Mouse (Mus musculus): Measurements from ENCODE around the gene Dnph1. TPM values are rescaled to one million over a fixed set of nuclear protein-coding genes. Genes with fewer than 3 reads are reported as not detected.
A peak's percentile ranks its signal among the peaks of the same experiment; 100 is the strongest.

The Dnph1 gene
- 1 to 10 TPM; 2.1 to 2.4 TPM for total RNA-seq (2021)
- long read RNA-seq, experiment 1, partial matches to known transcripts = 0 of 3 reads
- long read RNA-seq, experiment 1, other reads (novel, unspliced or antisense) = 1 of 3 reads
- long read RNA-seq, experiment 2, partial matches to known transcripts = 0 of 2 reads
- long read RNA-seq, experiment 2, other reads (novel, unspliced or antisense) = 0 of 2 reads

DNA sequence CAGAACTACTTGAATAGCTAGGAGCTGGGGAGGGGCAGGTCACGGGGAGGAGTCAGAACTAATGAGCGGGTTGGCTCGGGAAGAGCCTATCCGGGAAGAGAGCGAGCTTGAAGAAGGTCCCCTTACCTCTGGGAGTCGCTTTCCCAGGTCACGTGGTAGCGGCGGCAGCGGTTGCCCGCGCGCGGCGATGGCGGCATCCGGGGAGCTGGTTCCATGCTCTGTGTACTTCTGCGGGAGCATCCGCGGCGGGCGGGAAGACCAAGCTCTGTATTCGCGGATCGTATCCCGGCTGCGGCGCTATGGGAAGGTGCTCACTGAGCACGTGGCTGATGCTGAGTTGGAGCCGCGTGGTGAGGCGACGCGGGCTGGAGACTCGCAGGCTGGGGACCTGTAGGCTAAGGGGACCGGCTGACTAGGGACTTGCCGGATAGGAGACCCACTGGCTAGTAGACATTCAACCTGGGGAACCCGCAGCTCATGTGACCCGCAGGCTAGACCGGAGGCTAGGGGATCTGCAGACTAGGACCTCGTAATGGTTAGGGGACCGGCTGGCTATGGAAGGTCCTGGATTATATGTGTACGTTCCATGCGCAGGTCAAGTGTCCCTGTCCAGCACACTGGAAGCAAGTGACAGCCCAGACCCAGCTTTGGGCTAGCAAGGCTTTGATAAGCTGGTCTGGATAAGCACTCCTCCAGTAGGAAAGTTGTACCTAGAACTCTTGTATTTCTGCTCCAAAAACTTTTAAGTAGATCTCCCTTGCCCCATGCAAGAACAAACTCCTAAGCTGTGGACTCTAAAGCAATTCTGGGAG is at the start of gene Dnph1:
Gene Dnph1 (plus strand): TSS at position 89 of the 812 bp plus-strand sequence.
- intact Hi-C loops (cut with DNase I) = no loop called here
- peak; percentile 59 to 68 for DNase-seq

- no peak for DNase-seq
- intact Hi-C loops (cut with DNase I) = loop anchor here (5.0 kb wide), 1 partner anchor 40 kb away; no protein-coding TSS in a partner anchor
These were observed 43.8 kb upstream of the Dnph1 start for GRCm38 (mm10) chr17:46452683-46453082.

- DNase-seq = no peak
- intact Hi-C loops (cut with DNase I) = loop anchor here (5.0 kb wide), 1 partner anchor 39 kb away; no protein-coding TSS in a partner anchor
These were observed 43.1 kb upstream of the Dnph1 start for GRCm38 (mm10) chr17:46453302-46453948.

GRCm38 (mm10) chr17:46453970-46454411 is 42.5 kb upstream of the Dnph1 start:
- intact Hi-C loops (cut with DNase I) = loop anchor here (5.0 kb wide), 1 partner anchor 38 kb away; no protein-coding TSS in a partner anchor
- DNase-seq = no peak

- no peak for DNase-seq
These were observed 42.0 kb upstream of the Dnph1 start for GRCm38 (mm10) chr17:46454539-46454938.

GRCm38 (mm10) chr17:46455110-46455691 is 41.3 kb upstream of the Dnph1 start:
- peak; percentile 42 to 45 for DNase-seq
- intact Hi-C loops (cut with DNase I) = no loop called here

More at GRCm38 (mm10) chr17:46454539-46454938, 42.0 kb upstream of the Dnph1 start:
- intact Hi-C loops (cut with DNase I) = loop anchor here (5.0 kb wide), 1 partner anchor 38 kb away; no protein-coding TSS in a partner anchor

DNA sequence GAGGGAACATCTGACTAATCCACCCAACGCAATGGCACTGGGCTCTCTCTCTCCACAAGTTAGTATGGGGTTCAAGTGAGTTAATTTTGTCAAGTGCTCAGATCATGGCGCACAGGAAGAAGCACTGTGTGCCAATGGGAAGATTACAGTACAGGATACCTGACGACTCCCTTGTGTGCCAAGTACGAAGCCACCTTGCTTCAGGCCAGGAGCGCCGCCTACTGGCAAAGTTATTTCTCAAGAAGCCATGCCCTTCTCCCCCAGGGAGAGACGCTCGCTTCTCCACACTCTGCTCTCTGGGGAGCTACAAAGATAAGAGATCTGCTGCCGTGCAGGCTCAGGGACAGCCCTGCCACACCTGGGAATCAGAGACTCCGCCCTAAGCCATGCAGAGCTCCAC is 38.7 kb upstream of the Dnph1 start:
- peak in 1 of 2 experiments; percentile 49 for DNase-seq
- intact Hi-C loops (cut with DNase I) = no loop called here

DNA sequence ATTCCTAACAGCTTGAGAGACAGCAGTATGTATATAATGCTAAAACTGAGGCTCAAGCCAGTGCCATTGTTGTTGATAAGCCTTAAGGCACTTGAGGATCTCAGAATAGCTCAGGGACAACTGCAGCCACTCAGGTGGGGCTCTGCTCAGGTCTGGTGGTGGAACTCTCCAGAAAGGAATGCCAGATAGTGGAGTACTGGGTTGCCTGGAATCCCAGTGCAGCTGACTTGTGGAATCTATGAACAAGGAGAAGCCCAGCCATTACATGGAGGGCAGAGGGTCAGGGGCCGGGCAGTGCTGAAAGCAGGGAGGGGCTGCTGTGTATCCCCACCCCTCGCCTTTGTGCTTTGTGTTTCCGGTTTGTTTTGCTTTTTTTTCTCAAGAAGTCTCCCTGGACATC is 38.1 kb upstream of the Dnph1 start:
- DNase-seq = peak in 1 of 2 experiments; percentile 39
- intact Hi-C loops (cut with DNase I) = no loop called here

DNA sequence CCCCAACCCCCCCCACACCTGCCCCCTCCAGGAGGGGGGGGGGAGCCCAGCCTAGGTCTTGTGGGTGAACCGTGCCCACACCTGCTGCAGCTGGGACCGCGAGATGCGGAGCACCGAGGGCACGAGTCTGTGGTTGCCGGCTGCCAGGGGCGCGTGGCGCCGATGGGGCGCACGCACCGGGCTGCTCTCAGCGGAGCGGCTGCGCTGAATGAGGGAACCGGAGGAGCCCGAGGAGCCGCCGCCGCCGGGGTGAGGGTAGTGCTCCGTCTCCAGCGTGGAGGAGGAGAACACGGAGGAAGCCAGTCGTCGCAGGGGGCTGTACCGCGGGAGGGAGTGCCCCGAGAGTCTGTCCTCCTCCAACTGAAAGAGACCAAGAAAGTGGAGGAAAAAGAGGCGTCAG is 35.8 kb upstream of the Dnph1 start:
- intact Hi-C loops (cut with DNase I) = no loop called here

DNA sequence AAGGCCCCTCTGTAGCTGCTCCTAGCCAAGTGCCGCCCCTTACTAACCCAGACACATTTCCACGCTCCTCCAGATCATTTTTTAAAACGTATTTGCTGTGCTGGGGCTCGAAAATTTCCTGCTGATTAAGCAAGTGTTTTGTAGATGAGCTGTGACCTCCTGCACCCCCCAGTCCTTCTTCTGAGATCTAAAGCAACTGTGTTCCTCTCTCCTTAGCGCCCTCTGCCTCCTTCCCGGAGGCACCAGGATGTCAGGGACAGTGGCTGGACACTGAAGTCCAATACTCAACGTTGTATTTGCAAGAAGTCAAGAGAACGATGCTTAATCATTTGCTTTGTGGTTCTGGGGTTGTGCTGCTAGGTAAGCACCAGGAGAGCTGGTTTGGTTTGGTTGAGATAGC is 35.2 kb upstream of the Dnph1 start:
- intact Hi-C loops (cut with DNase I) = no loop called here
- no peak for DNase-seq

More for the DNA sequence above, 35.8 kb upstream of the Dnph1 start:
- DNase-seq = peak in 1 of 2 experiments; percentile 30

- DNase-seq = peak; percentile 63 to 74
These were observed 34.3 kb upstream of the Dnph1 start for GRCm38 (mm10) chr17:46462226-46462625.

DNA sequence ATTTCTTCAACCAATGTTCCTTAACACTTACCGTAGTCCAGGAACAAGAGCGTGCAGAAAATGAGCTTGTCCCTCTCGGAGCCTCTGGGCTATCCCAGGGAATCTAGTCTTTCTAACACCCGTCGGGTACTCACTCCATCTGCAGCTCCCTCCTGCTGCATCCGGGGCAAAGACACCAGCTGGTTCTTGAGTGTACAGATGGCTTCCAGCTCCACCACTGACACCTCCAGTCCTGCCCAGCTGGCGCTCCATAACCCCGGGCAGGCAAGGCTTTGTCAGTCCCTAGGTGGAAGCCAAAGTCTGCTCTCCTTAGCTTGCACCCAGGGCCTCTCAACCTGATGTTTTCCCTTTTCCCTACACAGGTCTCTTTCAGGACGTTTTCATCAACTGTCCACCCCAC is 28.7 kb upstream of the Dnph1 start:
- DNase-seq = no peak
- intact Hi-C loops (cut with DNase I) = no loop called here

More at GRCm38 (mm10) chr17:46462226-46462625, 34.3 kb upstream of the Dnph1 start:
- intact Hi-C loops (cut with DNase I) = no loop called here

GRCm38 (mm10) chr17:46476601-46477000 is 19.9 kb upstream of the Dnph1 start:
- DNase-seq = no peak
- intact Hi-C loops (cut with DNase I) = no loop called here

DNA sequence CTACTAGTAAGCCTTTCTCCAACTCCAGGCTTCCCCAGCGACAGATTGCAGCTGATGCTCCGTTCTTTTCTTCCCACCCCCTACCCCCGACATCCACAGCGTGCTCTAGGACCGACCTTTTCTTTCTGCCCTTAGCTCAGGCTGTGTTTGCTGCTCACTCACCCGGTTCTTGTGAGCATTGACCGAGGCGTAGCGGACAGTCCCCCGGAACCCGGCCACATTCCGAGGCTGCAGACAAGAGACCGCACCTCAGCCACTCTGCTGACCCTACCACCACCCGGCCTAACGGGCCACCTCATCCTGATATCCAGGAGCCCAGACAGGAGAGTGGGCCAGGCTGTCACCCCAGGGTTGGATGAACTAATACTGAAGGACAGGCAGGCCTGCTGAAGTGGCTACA is 19.2 kb upstream of the Dnph1 start:
- DNase-seq = no peak
- intact Hi-C loops (cut with DNase I) = no loop called here

DNA sequence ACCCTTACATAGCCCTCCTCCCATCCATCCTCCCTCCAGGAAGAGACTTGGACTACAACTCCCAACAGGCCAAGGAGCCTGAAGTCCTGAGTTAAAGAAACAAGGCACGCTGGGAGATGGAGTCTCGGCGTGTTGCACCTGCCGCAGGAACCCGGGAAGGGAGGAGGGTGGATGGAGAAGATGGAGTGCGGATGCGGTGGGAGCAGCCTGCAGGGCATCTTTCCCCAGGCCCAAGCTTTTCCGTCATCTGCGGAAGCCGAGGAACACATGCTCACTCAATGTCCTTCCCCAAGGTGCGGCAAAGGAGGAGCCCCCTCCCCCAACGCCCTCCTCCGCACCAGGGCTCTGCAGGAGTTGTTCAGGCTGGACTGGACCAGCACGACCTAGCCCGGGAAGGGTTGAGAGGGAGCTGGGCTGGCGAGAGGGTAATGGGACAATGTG is 12.9 kb upstream of the Dnph1 start:
- intact Hi-C loops (cut with DNase I) = no loop called here
- DNase-seq = no peak

DNA sequence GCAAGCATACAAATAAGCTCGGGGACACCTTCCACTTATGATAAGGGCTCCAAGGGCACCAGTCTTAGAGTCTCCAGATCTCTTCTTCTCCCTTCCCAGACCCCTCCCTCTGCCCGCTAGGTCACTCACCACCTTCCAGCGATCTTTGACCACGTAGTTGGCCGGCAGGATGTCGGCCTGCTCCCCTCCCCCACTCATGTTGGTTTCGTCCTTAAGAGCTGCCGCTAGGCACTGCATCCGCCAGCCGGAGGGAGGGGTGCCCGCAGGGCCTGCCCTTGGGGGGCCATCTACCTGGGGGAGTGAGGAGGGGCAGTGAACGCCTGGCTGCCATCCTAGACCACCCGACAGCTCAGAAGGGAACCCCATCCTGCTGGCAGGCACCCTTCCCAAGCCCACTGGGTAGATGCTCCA is 12.5 kb upstream of the Dnph1 start:
- DNase-seq = no peak
- intact Hi-C loops (cut with DNase I) = no loop called here

- no peak for DNase-seq
- intact Hi-C loops (cut with DNase I) = no loop called here
These were observed 12.0 kb upstream of the Dnph1 start for GRCm38 (mm10) chr17:46484461-46484875.

GRCm38 (mm10) chr17:46486995-46487394 is 9.5 kb upstream of the Dnph1 start:
- intact Hi-C loops (cut with DNase I) = no loop called here
- no peak for DNase-seq

GRCm38 (mm10) chr17:46487431-46487830 is 9.1 kb upstream of the Dnph1 start, which contains the start of gene Ttbk1:
Gene Ttbk1, minus strand, starts transcription at chr17:46487675.
- DNase-seq = peak in 1 of 2 experiments; percentile 8
- intact Hi-C loops (cut with DNase I) = no loop called here

DNA sequence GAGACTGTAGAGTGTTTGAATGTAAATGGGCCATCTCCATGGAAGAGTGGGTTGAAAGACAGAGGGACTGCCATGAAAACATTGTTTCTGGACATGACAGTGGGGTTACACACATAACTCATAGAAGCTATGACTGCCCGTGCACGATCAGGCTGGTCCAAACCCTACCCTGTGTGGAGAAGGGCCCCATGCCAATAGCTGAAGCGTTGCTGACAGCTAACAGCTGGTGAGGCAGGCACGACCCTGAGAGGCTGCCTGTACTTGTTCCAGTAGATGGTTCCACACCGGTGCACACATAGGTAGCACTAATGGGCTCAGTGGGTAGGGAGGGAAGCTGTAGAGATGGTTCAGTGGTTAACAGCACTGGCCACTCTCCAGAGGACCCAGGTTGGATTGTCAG is 1.0 kb upstream of the Dnph1 start:
- intact Hi-C loops (cut with DNase I) = no loop called here
- DNase-seq = no peak

Data from heart, postnatal 14 days (tissue).